Mouse (Mus musculus): ENCODE results near the gene Mtmr11. TPM values are rescaled to one million over a fixed set of nuclear protein-coding genes. Genes with fewer than 3 reads are reported as not detected.
"Not testable (repeated sequence)": the region's sequence is repeated elsewhere in the genome, so short reads cannot be mapped to it uniquely, and the experiment has no call there.

The Mtmr11 gene
- polyA plus RNA-seq, 1 experiment: 1.1 TPM

- no peaks in the 10 kb centered on the region for H3K36me3 ChIP-seq (ENCODE audit: control insufficient read depth, insufficient read depth, low read length)
- no peak overlapping the region for H3K4me3 ChIP-seq (ENCODE audit: control insufficient read depth, low read depth, low read length)
- peaks cover 26% of the 10 kb centered on the region for H3K4me1 ChIP-seq (ENCODE audit: control insufficient read depth, insufficient read depth, low read length)
- no peaks in the 10 kb centered on the region for H3K27me3 ChIP-seq (ENCODE audit: control insufficient read depth, insufficient read depth, low read length)
- TF ChIP-seq CTCF (IDR thresholded peaks at IDR 0.05; ENCODE audit: control insufficient read depth, insufficient read depth, insufficient replicate concordance, low read depth, low read length): no peak
- no peak for TF ChIP-seq POLR2A (IDR thresholded peaks at IDR 0.05; ENCODE audit: control insufficient read depth, low read depth, low read length)
- no peak overlapping the region for H3K27ac ChIP-seq (ENCODE audit: control insufficient read depth, insufficient read depth, low read depth, low read length)
Observed at GRCm38 (mm10) chr3:96195616-96196313, 34.0 kb downstream of the Mtmr11 start.

DNA sequence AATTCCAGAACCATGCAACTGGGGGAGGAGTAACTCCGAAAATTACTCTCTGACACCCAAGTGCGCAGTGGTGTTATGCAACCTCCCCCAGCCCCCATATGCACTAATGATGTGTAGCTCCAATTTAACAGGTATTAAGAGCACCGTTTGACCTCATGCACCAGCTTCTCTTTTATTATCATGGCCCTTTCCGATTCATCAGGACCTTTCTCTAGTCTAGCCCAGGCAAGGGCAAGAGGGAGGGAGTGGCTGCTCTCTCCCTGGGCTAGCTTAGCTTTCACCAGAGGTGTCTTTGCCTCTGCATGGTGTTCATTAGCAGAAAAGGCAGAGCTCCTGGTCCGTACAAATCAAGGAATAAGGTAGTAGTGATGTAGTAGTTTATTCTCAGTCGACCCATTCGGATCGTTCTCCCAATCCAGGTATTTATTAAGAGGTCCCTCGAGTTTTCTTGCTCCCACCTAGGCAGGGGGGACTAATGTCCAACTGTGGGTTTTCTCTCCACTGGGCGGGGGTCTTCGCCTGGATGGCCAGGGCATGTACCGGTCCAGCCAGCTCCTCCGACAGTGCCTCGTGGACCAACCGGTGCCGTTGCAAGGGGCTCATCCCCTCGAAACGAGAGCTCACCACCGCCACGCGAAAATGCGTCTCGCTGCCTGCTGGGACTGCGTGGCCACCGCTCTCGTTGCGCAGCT is 34.8 kb downstream of the Mtmr11 start:
- Histone ChIP-seq H3K4me3 (ENCODE audit: control insufficient read depth, low read depth, low read length) (peak overlapping the region; percentile 72), H3K4me1 (ENCODE audit: control insufficient read depth, insufficient read depth, low read length) (peaks cover 26% of the 10 kb centered on the region), H3K27ac (ENCODE audit: control insufficient read depth, insufficient read depth, low read depth, low read length) (peak overlapping the region; percentile 4; the same call in 1 of the 2 replicates), H3K27me3 (ENCODE audit: control insufficient read depth, insufficient read depth, low read length) (no peaks in the 10 kb centered on the region), H3K36me3 (ENCODE audit: control insufficient read depth, insufficient read depth, low read length) (no peaks in the 10 kb centered on the region)
- TF ChIP-seq CTCF (IDR thresholded peaks at IDR 0.05; ENCODE audit: control insufficient read depth, insufficient read depth, insufficient replicate concordance, low read depth, low read length) (no peak), POLR2A (IDR thresholded peaks at IDR 0.05; ENCODE audit: control insufficient read depth, low read depth, low read length) (no peak)

DNA sequence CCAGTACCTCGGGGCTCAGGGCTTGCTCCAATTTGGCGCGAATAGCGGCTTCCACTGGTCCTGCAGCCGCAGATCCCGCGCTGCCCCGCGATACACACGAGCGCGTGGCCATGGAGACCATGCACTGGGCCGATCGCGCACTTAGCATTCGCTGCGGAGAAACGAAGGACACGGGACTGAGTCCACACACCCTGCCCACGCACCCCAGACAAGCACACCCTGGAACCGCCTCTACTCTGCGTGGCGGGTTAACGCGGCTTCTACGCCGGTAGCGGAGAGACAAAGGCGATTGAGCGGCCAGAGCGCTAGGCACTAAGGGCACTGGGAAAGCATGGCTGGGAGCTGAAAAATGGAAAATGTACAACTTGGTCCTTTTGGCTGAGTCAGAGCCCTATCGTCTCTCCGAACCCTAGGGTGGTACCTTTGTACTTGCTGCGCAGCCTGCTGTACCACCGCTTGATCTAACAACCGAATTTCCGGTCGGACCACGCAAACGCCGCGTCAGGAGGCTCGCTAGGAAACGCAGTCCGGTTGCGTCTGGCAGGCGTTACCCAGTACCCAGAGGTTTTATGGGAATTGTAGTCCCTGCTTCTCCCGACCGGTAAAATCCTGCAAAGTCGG is 35.4 kb downstream of the Mtmr11 start:
- Histone ChIP-seq H3K4me3 (ENCODE audit: control insufficient read depth, low read depth, low read length) (peak overlapping the region; percentile 72), H3K27ac (ENCODE audit: control insufficient read depth, insufficient read depth, low read depth, low read length) (peak overlapping the region; percentile 4), H3K4me1 (ENCODE audit: control insufficient read depth, insufficient read depth, low read length) (peaks cover 26% of the 10 kb centered on the region), H3K27me3 (ENCODE audit: control insufficient read depth, insufficient read depth, low read length) (no peaks in the 10 kb centered on the region), H3K36me3 (ENCODE audit: control insufficient read depth, insufficient read depth, low read length) (no peaks in the 10 kb centered on the region)
- TF ChIP-seq CTCF (IDR thresholded peaks at IDR 0.05; ENCODE audit: control insufficient read depth, insufficient read depth, insufficient replicate concordance, low read depth, low read length): peak; percentile 28; the same call in 1 of the 2 replicates
- peak; percentile 71 for TF ChIP-seq POLR2A (IDR thresholded peaks at IDR 0.05; ENCODE audit: control insufficient read depth, low read depth, low read length)

GRCm38 (mm10) chr3:96198181-96198580 is 36.4 kb downstream of the Mtmr11 start:
- Histone ChIP-seq H3K36me3 (ENCODE audit: control insufficient read depth, insufficient read depth, low read length) (no peaks in the 10 kb centered on the region), H3K27ac (ENCODE audit: control insufficient read depth, insufficient read depth, low read depth, low read length) (no peak overlapping the region), H3K4me1 (ENCODE audit: control insufficient read depth, insufficient read depth, low read length) (peaks cover 26% of the 10 kb centered on the region), H3K27me3 (ENCODE audit: control insufficient read depth, insufficient read depth, low read length) (no peaks in the 10 kb centered on the region), H3K4me3 (ENCODE audit: control insufficient read depth, low read depth, low read length) (peak overlapping the region; percentile 24)
- no peak for TF ChIP-seq CTCF (IDR thresholded peaks at IDR 0.05; ENCODE audit: control insufficient read depth, insufficient read depth, insufficient replicate concordance, low read depth, low read length)
- no peak for TF ChIP-seq POLR2A (IDR thresholded peaks at IDR 0.05; ENCODE audit: control insufficient read depth, low read depth, low read length)

DNA sequence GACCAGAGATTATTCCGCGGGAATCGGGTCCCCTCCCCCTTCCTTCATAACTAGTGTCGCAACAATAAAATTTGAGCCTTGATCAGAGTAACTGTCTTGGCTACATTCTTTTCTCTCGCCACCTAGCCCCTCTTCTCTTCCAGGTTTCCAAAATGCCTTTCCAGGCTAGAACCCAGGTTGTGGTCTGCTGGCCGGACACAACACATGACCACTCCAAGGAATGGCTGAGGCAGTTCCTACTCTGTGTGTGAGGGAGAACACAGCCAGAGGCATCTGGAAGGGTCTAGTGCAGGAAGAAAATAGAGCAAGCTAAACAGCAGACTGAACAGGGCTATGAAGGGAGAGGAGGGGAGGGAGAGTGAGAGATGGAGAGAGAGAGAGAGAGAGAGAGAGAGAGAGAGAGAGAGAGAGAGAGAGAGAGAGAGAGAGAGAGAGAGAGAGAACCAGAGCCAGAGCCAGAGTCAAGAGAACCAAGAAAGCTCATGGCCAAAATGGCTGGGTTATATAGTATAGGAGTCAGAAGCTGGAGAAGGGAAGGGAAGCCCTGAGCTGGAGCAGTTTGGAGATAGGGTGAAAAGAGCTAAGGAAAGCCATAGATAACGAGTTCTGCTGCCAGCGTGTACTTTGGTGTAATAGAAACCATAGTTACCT is 36.9 kb downstream of the Mtmr11 start:
- H3K27ac ChIP-seq (ENCODE audit: control insufficient read depth, insufficient read depth, low read depth, low read length); H3K27me3 ChIP-seq (ENCODE audit: control insufficient read depth, insufficient read depth, low read length); H3K4me3 ChIP-seq (ENCODE audit: control insufficient read depth, low read depth, low read length); H3K36me3 ChIP-seq (ENCODE audit: control insufficient read depth, insufficient read depth, low read length): not testable (repeated sequence)
- H3K4me1 ChIP-seq (ENCODE audit: control insufficient read depth, insufficient read depth, low read length): peaks cover 24% of the 10 kb centered on the region

DNA sequence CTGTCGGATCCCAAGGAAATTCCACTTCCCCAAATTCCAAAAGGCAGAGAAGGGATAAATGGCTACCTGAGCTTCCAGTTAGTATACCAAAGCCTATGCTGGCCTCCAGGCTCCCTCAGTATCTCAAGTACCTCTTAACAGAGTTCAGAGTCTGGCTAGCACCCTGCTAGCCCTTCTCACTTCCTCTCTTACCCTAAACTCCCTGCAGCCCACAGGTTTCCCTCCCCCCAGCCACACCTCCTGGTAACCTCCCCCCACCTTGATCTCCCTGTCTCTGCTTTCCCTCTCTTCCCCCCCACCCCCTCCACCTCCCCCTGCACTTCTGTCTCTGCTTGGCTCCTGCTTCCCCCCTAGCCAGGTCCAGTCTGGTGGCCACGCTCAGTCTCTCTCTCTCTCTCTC is 37.9 kb downstream of the Mtmr11 start:
- H3K27me3 ChIP-seq (ENCODE audit: control insufficient read depth, insufficient read depth, low read length): no peaks in the 10 kb centered on the region
- peaks cover 23% of the 10 kb centered on the region for H3K4me1 ChIP-seq (ENCODE audit: control insufficient read depth, insufficient read depth, low read length)
- no peak for TF ChIP-seq CTCF (IDR thresholded peaks at IDR 0.05; ENCODE audit: control insufficient read depth, insufficient read depth, insufficient replicate concordance, low read depth, low read length)
- no peak for TF ChIP-seq POLR2A (IDR thresholded peaks at IDR 0.05; ENCODE audit: control insufficient read depth, low read depth, low read length)
- H3K4me3 ChIP-seq (ENCODE audit: control insufficient read depth, low read depth, low read length): no peak overlapping the region
- H3K27ac ChIP-seq (ENCODE audit: control insufficient read depth, insufficient read depth, low read depth, low read length): no peak overlapping the region
- H3K36me3 ChIP-seq (ENCODE audit: control insufficient read depth, insufficient read depth, low read length): no peaks in the 10 kb centered on the region

DNA sequence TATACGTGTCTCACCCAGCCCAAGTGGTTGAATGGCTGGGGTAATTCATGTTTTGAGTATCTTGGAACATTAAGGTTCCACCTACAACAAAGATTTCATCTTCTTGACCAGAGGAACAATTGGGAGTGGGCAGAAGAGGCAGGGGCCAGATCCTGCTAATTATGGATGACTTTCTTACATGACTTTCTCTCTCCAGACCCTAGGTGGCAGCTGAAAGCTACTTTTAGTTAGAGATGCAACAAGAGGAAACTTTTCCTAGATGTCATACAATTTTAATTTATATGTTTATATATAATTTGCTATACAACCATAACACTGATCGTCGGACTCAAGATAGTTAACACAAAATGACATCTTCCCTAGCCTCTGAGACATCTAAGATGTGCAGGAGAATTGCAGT is 46.0 kb downstream of the Mtmr11 start:
- no peak overlapping the region for H3K27ac ChIP-seq (ENCODE audit: control insufficient read depth, insufficient read depth, low read depth, low read length)
- TF ChIP-seq CTCF (IDR thresholded peaks at IDR 0.05; ENCODE audit: control insufficient read depth, insufficient read depth, insufficient replicate concordance, low read depth, low read length) (no peak), POLR2A (IDR thresholded peaks at IDR 0.05; ENCODE audit: control insufficient read depth, low read depth, low read length) (no peak)
- H3K4me3 ChIP-seq (ENCODE audit: control insufficient read depth, low read depth, low read length): peak overlapping the region; percentile 49; the same call in 1 of the 2 replicates
- H3K27me3 ChIP-seq (ENCODE audit: control insufficient read depth, insufficient read depth, low read length): no peaks in the 10 kb centered on the region
- H3K4me1 ChIP-seq (ENCODE audit: control insufficient read depth, insufficient read depth, low read length): peaks cover 2% of the 10 kb centered on the region
- no peaks in the 10 kb centered on the region for H3K36me3 ChIP-seq (ENCODE audit: control insufficient read depth, insufficient read depth, low read length)

Data from testis, adult 2 months (tissue).